Mouse (Mus musculus): ENCODE data around the gene Klrd1. TPM values are rescaled to one million over a fixed set of nuclear protein-coding genes. Genes with fewer than 3 reads are reported as not detected.

Gene Klrd1
- polyA plus RNA-seq (2015; fragmentation: Nextera tagmentation; extraction: Ambion mirVana): 0.19 and 0.52 TPM in 2 replicates

DNA sequence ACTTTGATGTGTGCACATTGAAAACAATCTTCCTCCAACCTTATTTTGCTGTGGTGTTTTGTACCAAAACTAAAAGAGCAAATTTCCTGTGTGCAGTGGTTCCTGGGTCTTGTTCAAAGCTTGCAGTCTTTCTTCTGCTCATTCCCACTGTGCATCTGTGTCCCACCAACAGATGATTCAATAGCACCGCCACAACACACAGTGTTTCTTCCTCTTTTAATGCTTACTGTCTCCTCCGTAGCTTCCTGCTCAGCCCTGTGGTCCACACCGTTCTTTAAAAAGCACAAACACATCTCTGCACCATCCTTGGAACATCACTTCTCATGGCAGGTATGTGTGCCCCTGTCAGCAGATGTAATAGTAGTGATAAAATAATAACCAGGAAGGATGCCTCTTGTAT lies at the start of gene Klrd1:
Gene Klrd1, plus strand, starts transcription at position 275 of the 400 bp plus-strand sequence.

DNA sequence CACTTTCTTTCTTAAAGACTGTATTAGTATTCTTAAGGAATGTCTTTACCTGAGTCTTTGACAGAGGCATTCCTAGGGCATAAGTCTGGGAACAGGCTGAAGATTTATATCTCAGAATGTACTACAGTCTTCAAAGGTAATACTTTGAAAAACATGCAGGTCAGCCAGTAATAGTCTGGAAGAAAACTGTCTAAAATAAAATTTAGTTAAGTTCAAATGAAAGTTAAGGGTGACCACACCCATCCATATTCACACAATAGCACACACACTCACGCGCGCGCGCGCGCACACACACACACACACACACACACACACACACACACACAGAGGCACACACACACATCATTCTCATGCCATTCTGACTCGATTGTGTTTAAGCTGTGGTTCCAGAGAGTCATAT lies 14.0 kb upstream of the Klrd1 start, which contains the start of gene Klre1:
Gene Klre1, plus strand, starts transcription at position 301 of the 400 bp plus-strand sequence.

DNA sequence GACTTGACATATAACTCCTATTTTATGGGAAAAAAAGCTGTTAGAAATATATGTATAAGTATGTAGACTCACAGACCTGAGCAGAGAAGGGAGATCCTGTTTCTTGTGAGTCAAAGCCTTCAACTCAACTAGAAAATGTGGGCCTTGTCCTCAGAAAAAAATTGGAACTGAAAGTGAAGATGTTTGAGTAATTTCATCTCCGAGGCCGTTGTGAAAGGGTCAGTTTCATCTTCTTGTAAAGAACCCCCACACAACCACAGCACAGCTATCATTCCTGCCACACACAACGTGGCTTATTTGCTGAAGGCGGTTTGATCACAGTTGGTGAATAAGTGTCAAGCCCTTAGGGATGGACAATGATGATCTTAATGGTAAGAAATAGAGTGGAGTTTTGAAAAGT lies 32.2 kb downstream of the Klrd1 start, which contains the start of gene Klrk1:
Gene Klrk1, minus strand, starts transcription at position 130 of the 400 bp plus-strand sequence.

DNA sequence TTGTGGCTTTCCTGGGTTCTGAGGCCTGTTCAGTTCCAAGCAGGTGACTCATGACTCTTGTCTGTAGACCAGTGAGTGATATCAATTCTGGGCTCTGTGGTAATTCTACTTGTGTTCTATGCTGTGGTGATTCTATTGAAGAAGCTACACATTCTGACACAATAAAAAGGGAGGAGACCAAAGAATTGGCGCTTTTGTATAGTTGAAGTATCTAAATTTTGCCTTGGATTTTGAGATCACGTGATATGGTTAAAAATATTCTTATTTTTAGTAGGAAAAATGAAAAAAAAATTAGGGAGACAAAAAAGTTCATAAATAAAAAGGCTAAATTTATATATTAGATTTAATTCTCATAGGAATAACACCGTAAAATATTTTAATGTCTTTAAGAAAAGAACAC lies 51.7 kb downstream of the Klrd1 start, which contains the start of gene Klrc3:
Gene Klrc3, minus strand, starts transcription at position 101 of the 400 bp plus-strand sequence.

Other genes with a start within 250 kb of the Klrd1 start
- gene Clec12a, start 249.1 kb upstream of the Klrd1 start, polyA plus RNA-seq (2015; fragmentation: Nextera tagmentation; extraction: Ambion mirVana): 0.10 and 0.12 TPM in 2 replicates
- 0.28 and 1.3 TPM in 2 replicates for gene Clec12b, start 205.9 kb upstream of the Klrd1 start, polyA plus RNA-seq (2015; fragmentation: Nextera tagmentation; extraction: Ambion mirVana)
- gene Clec1b, start 194.5 kb upstream of the Klrd1 start, polyA plus RNA-seq (2015; fragmentation: Nextera tagmentation; extraction: Ambion mirVana): 0.10 and 0.22 TPM in 2 replicates
- 0.10 and 0.23 TPM in 2 replicates for gene Clec9a, start 182.9 kb upstream of the Klrd1 start, polyA plus RNA-seq (2015; fragmentation: Nextera tagmentation; extraction: Ambion mirVana)
- gene Clec1a, start 139.8 kb upstream of the Klrd1 start, polyA plus RNA-seq (2015; fragmentation: Nextera tagmentation; extraction: Ambion mirVana): 4.0 and 5.0 TPM in 2 replicates
- gene Olr1, start 84.6 kb upstream of the Klrd1 start, polyA plus RNA-seq (2015; fragmentation: Nextera tagmentation; extraction: Ambion mirVana): 0.27 TPM in 1 of 2 replicates, not detected in the other
- not detected in 2 replicates for gene Tmem52b, start 79.2 kb upstream of the Klrd1 start, polyA plus RNA-seq (2015; fragmentation: Nextera tagmentation; extraction: Ambion mirVana)
- gene Gabarapl1, start 58.6 kb upstream of the Klrd1 start, polyA plus RNA-seq (2015; fragmentation: Nextera tagmentation; extraction: Ambion mirVana): 31.6 and 33.9 TPM in 2 replicates
- not detected in 2 replicates for gene Klre1, start 13.9 kb upstream of the Klrd1 start, polyA plus RNA-seq (2015; fragmentation: Nextera tagmentation; extraction: Ambion mirVana)
- 0.13 TPM in 1 of 2 replicates, not detected in the other for gene Klrk1, start 32.1 kb downstream of the Klrd1 start, polyA plus RNA-seq (2015; fragmentation: Nextera tagmentation; extraction: Ambion mirVana)
- gene Klrc3, start 51.6 kb downstream of the Klrd1 start, polyA plus RNA-seq (2015; fragmentation: Nextera tagmentation; extraction: Ambion mirVana): not detected in 2 replicates
- not detected in 2 replicates for gene Klrc2, start 68.9 kb downstream of the Klrd1 start, polyA plus RNA-seq (2015; fragmentation: Nextera tagmentation; extraction: Ambion mirVana)
- 0.15 TPM in 1 of 2 replicates, not detected in the other for gene Klrc1, start 87.2 kb downstream of the Klrd1 start, polyA plus RNA-seq (2015; fragmentation: Nextera tagmentation; extraction: Ambion mirVana)
- not detected in 2 replicates for gene Klri1, start 125.3 kb downstream of the Klrd1 start, polyA plus RNA-seq (2015; fragmentation: Nextera tagmentation; extraction: Ambion mirVana)
- gene Klri2, start 148.7 kb downstream of the Klrd1 start, polyA plus RNA-seq (2015; fragmentation: Nextera tagmentation; extraction: Ambion mirVana): not detected in 2 replicates
- not detected in 2 replicates for gene Gm156, start 192.5 kb downstream of the Klrd1 start, polyA plus RNA-seq (2015; fragmentation: Nextera tagmentation; extraction: Ambion mirVana)